Mouse (Mus musculus): Measurements from ENCODE around the gene Dnajc8. TPM values are rescaled to one million over a fixed set of nuclear protein-coding genes. Genes with fewer than 3 reads are reported as not detected.

Gene Dnajc8
- total RNA-seq, 2 experiments from 2014 or later: 47.2 to 59.3 TPM

DNA sequence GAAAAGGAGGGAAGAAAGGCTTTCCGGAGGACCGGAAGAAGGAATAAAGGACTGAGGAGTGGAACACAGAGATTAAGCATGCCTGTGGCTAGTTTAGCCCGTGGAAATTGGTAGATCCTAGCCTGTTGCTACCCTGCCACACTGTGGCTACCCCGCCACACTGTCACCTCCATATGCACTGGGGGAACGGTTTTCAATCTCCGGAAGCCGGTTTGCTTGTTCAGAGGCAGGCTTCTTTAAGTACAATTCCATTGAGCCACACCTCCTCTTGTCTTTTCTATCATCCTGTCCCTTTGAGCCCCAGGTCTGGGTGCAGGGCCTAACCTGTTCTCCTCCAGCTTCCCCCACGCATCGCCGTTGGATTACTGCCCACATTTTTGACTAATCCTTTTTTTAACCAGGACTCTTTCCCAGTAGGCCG lies 11.0 kb upstream of the Dnajc8 start:
- no peak for DNase-seq
- TF ChIP-seq CTCF (IDR thresholded peaks at IDR 0.05): no peak
- Histone ChIP-seq H3K4me3 (no peak overlapping the region), H3K27ac (no peak overlapping the region)
- intact Hi-C loops (cut with DNase I): no loop called here

DNA sequence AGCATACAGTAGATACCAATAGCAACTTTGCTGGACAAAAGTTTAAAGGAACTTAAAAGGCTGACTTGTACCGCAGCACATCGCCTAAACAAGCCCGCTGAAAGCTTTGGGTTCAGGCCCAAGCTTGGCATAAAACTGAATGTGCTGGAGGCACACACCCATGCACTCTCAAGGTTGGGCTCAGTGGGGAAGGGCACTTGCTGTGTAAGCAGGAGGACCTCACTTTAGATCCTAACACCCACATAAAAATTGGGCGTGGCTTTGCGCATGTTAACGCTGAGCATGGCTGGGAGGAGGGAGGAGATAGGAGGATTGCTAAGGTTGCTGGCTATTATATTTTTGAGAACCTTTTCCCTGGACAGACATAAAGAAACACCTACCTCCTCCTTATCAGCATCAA lies 10.5 kb upstream of the Dnajc8 start:
- no peak for TF ChIP-seq CTCF (IDR thresholded peaks at IDR 0.05)

DNA sequence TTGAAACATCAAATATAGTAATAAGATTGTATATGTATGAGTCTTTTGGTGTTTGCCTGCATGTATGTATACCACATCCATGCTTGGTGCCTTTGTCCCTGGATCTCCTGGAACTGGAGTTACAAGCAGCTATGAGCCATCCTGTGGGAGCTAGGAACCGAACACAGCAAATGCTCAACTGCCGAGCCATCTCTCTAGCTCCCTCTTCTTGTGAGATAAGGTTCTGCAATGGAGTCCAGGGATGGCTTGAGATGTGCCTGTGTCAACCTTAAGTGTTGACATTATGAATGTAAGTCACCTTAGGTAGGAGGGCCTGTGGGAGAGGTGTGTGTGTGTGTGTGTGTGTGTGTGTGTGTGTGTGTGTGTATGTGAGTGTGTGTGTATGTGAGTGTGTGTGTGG lies 8.7 kb upstream of the Dnajc8 start:
- Histone ChIP-seq H3K27ac (no peak overlapping the region), H3K4me3 (no peak overlapping the region)
- intact Hi-C loops (cut with DNase I): no loop called here
- no peak for DNase-seq
- peak; percentile 30; the same call in 1 of the 2 replicates for TF ChIP-seq CTCF (IDR thresholded peaks at IDR 0.05)

More for the DNA sequence above, 10.5 kb upstream of the Dnajc8 start:
- Histone ChIP-seq H3K27ac (no peak overlapping the region), H3K4me3 (no peak overlapping the region)
- intact Hi-C loops (cut with DNase I): no loop called here
- DNase-seq: no peak

GRCm38 (mm10) chr4:132527917-132528522 lies 7.3 kb upstream of the Dnajc8 start:
- no peak for DNase-seq
- H3K4me3 ChIP-seq: no peak overlapping the region
- H3K27ac ChIP-seq: no peak overlapping the region
- no peak for TF ChIP-seq CTCF (IDR thresholded peaks at IDR 0.05)
- intact Hi-C loops (cut with DNase I): no loop called here

- no peak for DNase-seq
- no peak overlapping the region for H3K4me3 ChIP-seq
- no peak for TF ChIP-seq CTCF (IDR thresholded peaks at IDR 0.05)
- H3K27ac ChIP-seq: no peak overlapping the region
- intact Hi-C loops (cut with DNase I): no loop called here
Observed at GRCm38 (mm10) chr4:132529344-132529743, 6.0 kb upstream of the Dnajc8 start.

GRCm38 (mm10) chr4:132530033-132530804 lies 5.1 kb upstream of the Dnajc8 start:
- intact Hi-C loops (cut with DNase I): no loop called here
- H3K27ac ChIP-seq: no peak overlapping the region
- no peak overlapping the region for H3K4me3 ChIP-seq
- DNase-seq: no peak
- TF ChIP-seq CTCF (IDR thresholded peaks at IDR 0.05): no peak

- no peak for DNase-seq
- Histone ChIP-seq H3K27ac (peak overlapping the region; percentile 90), H3K4me3 (peak overlapping the region; percentile 89)
- intact Hi-C loops (cut with DNase I): loop anchor here (2.0 kb wide), 1 partner anchor 14 kb away; no protein-coding TSS in a partner anchor
- no peak for TF ChIP-seq CTCF (IDR thresholded peaks at IDR 0.05)
Observed at GRCm38 (mm10) chr4:132532496-132532895, 2.9 kb upstream of the Dnajc8 start.

- DNase-seq: peak; percentile 93
- peak within 1 kb of the TSS; percentile 90 for H3K27ac ChIP-seq
- H3K4me3 ChIP-seq: peak within 1 kb of the TSS; percentile 89
- no peak for TF ChIP-seq CTCF (IDR thresholded peaks at IDR 0.05)
- intact Hi-C loops (cut with DNase I): loop anchor here (2.0 kb wide), 1 partner anchor 14 kb away; no protein-coding TSS in a partner anchor
Observed at GRCm38 (mm10) chr4:132532981-132533916, 2.1 kb upstream of the Dnajc8 start, which contains the start of gene Atpif1. Gene Atpif1 (minus strand): TSS chr4:132533659.

DNA sequence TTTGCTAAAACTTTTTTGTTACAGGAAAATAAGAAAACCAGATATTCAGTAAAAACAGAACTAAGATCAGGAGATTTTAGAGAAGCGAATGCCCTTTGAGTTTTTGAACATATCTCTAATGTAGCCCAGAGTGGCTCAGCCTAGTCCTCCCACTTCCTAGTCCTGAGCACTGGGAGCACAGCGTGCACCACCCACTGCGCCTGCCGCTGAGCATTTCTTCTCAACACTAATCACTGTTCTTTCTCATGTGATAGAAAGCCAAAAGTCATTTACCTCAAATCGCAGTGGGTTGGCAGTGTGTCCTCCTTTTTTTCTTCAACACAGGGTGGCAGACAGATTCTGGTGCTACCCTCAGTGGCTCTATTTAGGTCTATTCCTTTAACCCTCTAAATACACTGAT lies 4.1 kb downstream of the Dnajc8 start:
- no peak for TF ChIP-seq CTCF (IDR thresholded peaks at IDR 0.05)
- no peak for DNase-seq
- no peak overlapping the region for H3K4me3 ChIP-seq
- intact Hi-C loops (cut with DNase I): no loop called here
- no peak overlapping the region for H3K27ac ChIP-seq

GRCm38 (mm10) chr4:132541413-132541812 lies 6.1 kb downstream of the Dnajc8 start:
- no peak overlapping the region for H3K27ac ChIP-seq
- no peak for TF ChIP-seq CTCF (IDR thresholded peaks at IDR 0.05)
- intact Hi-C loops (cut with DNase I): loop anchor here (10.0 kb wide), 1 partner anchor 383 kb away; the partner anchor contains the start of gene Fam76a
- DNase-seq: no peak
- no peak overlapping the region for H3K4me3 ChIP-seq

- peak overlapping the region; percentile 80 for H3K27ac ChIP-seq
- intact Hi-C loops (cut with DNase I): loop anchor here (10.0 kb wide), 1 partner anchor 382 kb away; the partner anchor contains the start of gene Fam76a
- TF ChIP-seq CTCF (IDR thresholded peaks at IDR 0.05): peak; percentile 27
- peak; percentile 26 for DNase-seq
- H3K4me3 ChIP-seq: peak overlapping the region; percentile 47
Observed at GRCm38 (mm10) chr4:132542724-132543123, 7.4 kb downstream of the Dnajc8 start.

DNA sequence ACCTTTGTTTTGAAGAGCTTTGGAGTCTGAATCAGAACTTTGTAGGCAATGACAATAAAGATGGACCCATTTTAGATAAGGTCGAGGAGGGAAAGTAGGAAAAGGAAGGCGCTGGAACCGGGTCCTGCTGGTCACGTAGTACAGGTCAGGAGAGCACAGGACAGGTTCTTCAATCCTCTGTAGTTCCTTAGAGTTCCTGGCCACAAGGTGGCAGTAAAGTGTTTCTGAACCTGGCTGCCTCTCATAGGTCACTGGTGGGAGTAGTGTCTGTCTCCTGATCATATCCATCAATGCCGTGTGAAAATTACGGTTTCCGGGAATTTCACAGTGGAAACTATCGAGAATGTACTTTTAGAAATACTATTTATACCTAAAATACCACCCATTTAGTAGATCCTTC lies 10.5 kb downstream of the Dnajc8 start:
- TF ChIP-seq CTCF (IDR thresholded peaks at IDR 0.05): peak; percentile 87
- no peak overlapping the region for H3K27ac ChIP-seq
- H3K4me3 ChIP-seq: no peak overlapping the region
- intact Hi-C loops (cut with DNase I): loop anchor here (1.0 to 10.0 kb wide), 3 partner anchors 90 to 379 kb away; partner anchors contain the start of gene Fam76a
- DNase-seq: peak; percentile 69

Data from gastrocnemius, adult 2 months (tissue).